Mouse (Mus musculus) ovary, postnatal 14 days (tissue): ENCODE results near the gene Zfp444.
"Not testable (repeated sequence)": the region's sequence is repeated elsewhere in the genome, so short reads cannot be mapped to it uniquely, and the experiment has no call there.

Source experiments
- DNase-seq: peaks from one replicate; pipeline ENCODE4 v3.0.0; 2022; ENCODE audit warnings: low spot score

Gene Zfp444

DNA sequence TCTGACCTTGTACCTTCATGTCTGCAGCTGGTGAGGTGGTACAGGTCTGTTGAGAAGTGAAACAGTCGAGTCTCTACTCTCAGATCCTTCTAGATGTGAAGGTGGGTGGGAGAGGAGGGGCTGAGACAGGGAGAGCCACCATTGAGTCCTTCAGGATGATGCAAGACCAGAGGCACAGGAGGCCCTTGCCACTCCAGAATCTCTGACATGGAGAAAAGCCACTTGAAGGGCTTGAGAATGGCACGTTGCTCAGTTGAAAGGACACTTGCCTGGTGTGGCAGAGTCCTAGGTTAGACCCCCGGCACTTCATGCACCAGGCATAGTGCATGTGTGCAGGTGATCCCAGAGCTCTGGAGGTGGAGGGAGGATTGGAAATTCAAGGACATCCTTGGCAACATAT, 10.5 kb upstream of the Zfp444 start:
- no peak for DNase-seq

DNA sequence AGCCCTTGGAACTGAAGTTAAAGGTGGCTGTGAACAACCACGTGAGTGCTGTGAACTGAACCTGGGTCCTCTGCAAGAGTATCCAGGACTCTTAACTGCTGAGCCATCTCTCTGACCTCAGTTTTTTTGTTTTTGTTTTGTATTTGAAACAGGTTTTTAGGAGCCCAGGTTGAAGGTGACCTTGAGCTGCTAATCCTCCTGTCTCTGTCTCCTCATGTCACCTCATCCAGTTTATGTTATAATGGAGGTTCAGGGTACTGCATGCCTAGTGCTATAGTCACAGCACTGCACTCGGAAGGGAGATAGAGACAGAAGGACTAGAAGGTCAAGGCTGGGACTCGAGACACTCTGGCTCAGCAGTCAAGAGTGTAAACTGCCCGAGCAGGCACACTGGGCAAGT, 9.9 kb upstream of the Zfp444 start:
- no peak for DNase-seq

DNA sequence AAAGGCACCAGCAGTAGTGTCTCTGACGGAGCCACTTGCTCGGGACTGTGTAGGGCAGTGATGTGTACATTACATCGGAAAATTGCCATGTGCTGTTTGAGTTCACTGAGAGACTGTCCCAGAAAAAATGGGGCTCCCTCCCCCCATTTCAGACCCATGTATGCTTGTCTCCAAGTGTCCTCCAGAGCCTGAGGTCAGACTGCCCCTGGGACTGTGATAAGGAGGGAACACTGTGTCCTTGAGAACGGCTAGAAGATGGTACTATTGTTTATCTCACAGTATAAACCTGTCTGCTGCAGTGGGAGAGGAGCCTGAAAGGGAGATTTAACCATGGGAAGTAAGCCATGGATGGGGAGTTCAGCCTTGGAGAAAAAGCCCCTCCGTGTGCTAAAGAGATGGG, 7.4 kb upstream of the Zfp444 start:
- DNase-seq = no peak

GRCm38 (mm10) chr7:6169403-6169802, 2.6 kb upstream of the Zfp444 start:
- DNase-seq = peak; percentile 39

DNA sequence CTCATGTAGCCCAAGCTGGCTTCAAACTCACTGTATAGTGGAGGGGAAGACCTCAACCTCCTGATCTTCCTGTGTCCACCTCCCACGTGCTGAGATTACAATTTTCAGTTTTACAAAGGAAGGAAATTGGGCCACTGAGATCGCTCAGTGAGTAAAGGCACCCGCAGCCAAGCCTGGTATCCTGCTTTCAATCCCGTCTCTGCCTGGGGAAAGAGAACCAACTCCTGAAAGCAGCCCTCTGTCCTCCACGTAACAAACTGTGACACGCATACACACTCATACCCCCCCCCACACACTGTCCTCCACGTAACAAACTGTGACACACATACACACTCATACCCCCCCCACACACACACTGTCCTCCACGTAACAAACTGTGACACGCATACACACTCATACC, 1.6 kb upstream of the Zfp444 start:
- no peak for DNase-seq

GRCm38 (mm10) chr7:6170871-6171270, 1.2 kb upstream of the Zfp444 start:
- no peak for DNase-seq

DNA sequence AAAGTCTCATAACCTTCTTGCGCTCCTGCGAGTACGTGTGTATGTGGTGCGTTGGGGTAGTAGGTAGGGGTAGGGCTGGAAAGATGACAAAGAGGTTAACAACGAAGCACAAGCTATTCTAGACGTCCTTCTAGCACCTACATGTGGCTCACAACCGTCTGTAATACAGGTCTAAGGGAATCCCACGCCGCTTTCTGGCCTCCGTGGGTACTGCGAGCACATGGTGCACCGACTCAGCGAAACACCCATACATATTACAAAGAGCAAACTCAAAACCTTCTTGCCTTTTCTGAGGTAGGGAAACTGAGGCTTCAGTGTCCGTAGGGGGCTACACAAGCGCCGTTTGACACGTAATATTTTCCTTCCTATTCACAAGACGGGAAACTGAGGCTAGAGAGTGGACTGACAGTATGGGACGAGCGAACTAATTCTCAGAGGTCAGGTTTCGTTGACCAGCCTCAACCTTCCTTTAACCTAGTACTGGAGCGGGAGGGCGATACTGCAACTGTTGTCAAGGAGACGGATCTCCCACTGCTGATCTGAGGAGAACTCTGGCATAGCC, 501 bp upstream of the Zfp444 start:
- peak; percentile 42 for DNase-seq

DNA sequence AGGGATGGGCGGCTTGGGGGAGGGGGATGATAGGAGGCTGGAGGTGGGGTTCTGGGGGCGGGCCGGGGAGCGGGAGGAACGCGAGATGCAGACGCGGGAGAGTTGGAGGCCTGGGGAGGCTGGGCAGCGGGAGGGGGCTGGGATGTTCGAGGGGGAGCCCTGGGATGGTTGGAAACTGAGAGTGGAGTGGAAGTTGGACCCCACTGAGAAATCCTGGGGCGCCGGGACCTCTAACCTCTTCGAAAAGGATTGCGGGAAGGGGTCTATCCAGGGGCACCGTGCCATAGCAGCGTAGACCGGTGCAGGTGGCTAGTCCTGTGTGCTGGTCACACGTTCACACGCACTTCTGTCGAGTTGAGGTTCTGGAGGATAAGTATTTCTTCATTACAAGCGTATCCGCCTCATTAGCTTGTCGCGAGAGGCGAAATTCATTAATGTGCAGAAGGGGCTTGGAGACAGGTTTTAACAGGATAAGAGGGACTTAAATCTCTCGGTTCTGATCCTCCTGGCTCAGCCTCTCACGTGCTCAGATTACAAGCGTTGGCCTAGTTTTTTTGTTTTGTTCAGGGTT, 733 bp downstream of the Zfp444 start:
- no peak for DNase-seq

DNA sequence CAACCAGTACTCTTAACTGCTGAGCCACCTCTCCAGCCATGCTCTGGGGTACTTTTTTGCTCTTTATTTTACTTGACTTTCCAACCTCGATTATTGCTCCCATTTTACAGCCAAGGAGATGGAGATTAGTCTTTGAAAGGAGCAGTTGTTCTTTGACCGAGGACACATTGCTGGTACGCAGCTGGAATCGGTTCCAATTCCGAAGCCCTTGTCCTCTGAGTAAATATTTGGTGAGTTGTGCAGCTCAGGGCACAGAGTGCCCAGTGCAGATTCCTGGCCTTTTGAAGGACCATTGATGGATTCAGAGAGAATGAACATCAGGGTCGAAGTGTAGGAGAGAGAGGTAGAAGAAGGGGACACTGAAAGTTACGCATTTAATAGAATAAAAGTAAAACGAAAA, 1.8 kb downstream of the Zfp444 start:
- no peak for DNase-seq

DNA sequence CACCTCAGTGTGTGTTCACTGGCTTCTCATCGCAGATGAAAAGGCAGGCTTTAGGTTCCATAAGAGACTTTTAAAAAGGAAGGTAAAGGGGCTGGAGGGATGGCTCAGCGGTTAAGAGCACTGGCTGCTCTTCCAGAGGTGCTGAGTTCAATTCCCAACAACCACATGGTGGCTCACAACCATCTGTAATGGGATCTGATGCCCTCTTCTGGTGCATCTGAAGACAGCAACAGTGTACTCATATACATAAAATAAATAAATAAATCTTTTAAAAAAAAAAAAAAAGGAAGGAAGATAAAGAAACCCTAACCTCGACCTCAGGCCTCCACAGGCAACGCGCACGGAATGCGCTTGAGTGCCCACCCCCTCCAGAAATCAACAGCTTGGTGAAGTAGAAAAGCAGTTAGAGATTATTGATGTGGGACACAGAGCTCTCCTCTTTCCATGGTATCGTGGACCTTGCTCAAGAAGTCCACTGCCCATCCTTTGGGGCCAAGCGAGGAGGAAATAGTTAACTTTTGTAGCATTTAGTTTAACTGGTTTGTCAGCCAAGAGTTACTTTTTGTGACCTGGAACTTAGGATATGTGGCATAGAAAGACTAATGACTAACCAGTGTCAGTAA, 2.5 kb downstream of the Zfp444 start:
- DNase-seq = not testable (repeated sequence)

DNA sequence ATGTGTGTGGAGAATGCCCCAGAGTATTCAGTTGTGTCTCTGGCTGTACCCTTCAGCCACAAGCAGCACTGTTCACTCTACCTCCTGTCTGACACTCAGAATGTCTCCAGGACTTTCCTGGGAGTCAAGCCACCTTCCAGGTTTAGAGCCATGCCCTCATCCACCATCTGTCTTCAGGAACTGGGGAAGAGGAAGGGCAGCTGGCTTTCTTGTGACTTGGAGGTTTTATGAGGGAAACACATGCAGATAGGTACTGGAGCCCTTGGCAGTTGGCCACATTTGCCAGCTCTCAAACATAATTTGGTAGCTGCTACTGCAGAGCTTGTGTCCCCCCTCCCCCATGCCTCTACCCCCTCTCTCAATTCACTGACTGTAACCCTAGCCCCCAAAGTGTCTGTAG, 7.0 kb downstream of the Zfp444 start:
- DNase-seq = no peak

DNA sequence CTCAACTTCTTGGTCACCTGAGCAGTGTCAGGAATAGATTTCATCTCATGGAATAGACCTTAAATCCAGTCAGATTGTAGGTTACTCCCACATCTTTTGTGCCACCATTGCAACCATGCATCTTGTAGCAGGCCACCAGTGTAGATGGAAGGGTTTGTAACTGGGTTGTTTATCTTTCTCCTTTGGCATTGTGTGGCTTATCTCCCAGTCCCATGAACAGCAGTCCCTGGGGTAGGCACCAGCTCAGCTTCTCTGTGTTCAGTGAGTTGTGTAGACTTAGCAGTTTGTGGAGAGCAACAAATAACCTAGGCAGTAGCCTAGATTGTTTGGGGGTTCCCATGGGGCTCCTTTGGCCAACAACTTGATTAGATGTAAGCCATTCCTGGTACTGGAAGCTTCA, 10.9 kb downstream of the Zfp444 start:
- no peak for DNase-seq

GRCm38 (mm10) chr7:6183802-6184201, 11.8 kb downstream of the Zfp444 start:
- DNase-seq = no peak

DNA sequence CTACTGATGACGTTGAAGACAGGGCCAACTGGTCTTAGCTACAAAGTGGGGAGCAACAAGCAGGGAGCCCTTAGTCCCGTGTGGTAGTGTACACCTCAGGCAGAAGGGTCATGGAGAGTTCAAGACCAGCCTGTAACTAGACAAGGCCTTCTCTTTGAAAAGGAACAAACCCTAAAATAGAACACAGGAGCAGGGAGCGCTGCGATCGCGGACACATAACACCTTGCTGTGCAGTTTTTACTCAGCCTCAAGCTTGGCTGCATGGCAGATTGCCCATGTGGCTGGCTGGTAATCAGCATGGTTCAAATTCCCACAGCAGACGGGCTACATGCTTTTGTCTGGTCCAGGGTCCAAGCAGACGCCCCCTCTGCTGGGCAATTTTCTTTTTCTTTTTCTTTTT, 12.5 kb downstream of the Zfp444 start:
- DNase-seq = no peak

DNA sequence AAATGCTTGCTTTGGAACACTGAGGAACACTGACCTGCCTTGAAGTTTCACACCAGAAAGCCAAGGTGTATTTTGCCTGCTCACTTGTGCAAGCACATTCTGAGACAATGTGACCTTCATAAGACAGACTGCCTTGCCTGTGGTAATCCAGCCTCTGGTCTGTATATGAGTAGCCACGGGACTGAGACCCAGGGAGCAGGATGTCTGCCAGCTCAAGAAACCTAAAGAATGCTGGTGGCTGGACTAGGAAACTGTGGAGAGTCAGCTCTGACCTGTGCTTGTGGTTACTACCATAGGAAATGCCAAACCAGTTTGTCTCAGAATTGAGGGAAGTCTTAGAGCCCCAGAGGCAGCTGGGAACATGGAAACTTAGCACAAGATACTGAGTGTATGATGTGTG, 13.4 kb downstream of the Zfp444 start:
- DNase-seq = no peak

- DNase-seq = no peak
Measured at GRCm38 (mm10) chr7:6186176-6186575, 14.2 kb downstream of the Zfp444 start.

- DNase-seq = no peak
Measured at GRCm38 (mm10) chr7:6186756-6187155, 14.7 kb downstream of the Zfp444 start.

- no peak for DNase-seq
Measured at GRCm38 (mm10) chr7:6189542-6189941, 17.5 kb downstream of the Zfp444 start.

GRCm38 (mm10) chr7:6191376-6191775, 19.4 kb downstream of the Zfp444 start:
- peak; percentile 60 for DNase-seq

GRCm38 (mm10) chr7:6194129-6194528, 22.1 kb downstream of the Zfp444 start:
- peak; percentile 64 for DNase-seq

DNA sequence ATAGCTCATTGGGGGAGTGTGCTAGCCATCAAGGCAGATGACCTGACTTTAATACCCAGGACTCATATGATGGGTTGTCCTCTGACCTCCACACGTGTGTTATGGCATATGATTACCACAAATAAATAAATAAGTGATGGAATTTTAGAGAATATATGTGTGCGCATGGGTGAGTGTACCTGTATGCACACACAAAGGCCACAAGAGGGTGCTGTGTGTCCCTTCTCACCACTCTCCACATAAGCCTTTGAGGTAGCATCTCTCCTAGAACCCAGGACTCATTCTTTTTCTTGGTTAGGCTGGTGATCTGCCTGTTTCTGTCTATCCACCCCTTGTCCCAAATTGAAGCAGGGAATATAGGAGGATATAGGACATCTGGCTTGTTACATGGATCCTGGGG, 23.8 kb downstream of the Zfp444 start:
- DNase-seq = no peak

DNA sequence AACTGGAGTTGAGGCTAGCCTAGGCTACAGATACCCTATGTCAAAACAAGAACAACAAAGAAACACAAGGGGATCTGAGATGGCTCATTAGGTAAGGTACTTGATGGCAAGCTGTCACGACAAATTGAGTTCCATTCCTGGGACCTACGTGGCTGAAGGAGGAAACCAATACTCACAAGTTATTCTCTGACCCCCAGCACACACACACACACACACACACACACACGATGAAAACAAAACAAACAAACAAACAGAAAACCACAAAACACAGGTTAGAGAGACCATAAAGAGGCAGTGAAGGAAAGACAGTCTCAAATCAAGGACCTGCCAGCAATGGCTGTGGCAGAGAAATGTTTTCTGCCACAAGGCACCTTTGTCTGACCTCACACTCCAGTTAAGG, 24.8 kb downstream of the Zfp444 start, which contains the start of gene Galp:
Galp (plus strand) TSS at position 301 of the 400 bp plus-strand sequence.
- DNase-seq = no peak

DNA sequence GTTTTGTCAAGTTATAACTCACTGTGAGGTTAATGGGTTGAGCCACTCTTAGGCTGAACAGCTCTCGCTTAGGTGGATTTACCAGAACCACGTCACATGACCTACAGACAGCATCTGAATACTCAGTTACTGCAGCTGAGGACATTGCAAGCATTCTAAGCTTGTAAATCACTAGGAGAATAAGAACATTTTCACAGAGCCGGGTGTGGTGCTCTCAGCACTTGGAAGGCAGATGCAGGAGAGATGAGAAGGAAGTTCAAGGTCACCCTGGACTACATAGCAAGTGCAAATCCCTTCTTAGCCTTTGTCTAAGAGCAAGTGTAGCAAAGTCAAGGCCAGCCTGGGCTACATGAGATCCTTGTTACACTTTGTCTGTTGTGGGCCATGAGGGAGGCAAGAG, 32.2 kb downstream of the Zfp444 start:
- DNase-seq = no peak

- no peak for DNase-seq
Measured at GRCm38 (mm10) chr7:6213144-6213543, 41.1 kb downstream of the Zfp444 start.
